Mouse (Mus musculus) spleen, adult 18-20 months (tissue): ENCODE data around the gene Spock1.
"Not testable (repeated sequence)": the region's sequence is repeated elsewhere in the genome, so short reads cannot be mapped to it uniquely, and the experiment has no call there.

ENCODE experiments used
- DNase-seq, 2 experiments: peaks; one replicate each; pipeline ENCODE4 v3.0.0; 2022; ENCODE audit warnings: mixed read lengths in 2 of 2

The Spock1 gene

DNA sequence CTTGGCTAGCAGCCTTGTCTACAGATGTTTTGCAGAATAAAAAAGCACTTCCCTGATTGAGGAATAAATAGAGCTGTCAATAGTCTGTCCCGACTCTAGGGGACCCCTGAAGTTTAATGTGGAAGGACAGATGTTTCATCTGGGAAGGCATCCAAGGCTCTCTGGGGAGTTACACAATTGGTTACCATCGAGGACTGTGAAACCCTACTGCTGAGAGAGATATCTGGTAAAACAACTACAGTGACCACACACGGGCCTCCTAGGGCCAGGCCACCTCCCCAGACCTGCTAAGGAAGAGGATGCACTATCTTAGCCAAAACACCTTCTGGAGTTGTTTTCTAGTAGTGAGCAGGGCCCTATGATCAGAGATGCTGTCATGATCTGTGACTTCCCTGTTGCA, 323.0 kb downstream of the Spock1 start:
- DNase-seq, result no peak

DNA sequence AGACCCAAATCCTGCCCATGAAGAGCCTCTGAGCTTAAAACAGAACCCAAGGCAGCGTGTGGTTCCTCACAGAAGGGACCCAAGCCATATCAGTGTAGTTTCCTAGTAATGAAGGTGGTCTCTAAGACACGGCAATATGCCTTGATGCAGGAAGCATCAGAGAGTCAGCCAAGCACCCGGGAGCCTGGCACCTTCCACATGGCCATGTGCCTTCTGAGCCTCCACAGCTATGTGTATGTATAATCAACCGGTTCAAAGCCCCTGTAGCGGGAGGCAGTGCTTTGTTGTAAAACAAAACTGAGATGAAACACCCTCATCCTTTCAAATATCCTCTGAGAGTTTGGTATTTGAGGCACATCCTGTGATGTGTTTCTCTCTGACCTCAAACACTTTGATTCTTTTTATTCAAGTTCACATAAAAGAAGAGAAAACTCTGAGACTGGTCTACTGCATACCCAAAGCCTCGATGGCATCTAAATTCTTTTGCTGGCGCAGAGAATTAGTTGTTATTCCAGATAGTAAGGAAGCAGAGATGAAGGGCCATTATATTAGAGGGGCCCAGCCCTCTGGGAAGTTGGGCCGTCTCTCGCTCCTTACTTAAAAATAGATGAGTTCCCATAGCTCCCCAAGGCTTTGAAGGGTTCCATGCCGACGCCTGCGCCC, 325.7 kb downstream of the Spock1 start:
- DNase-seq, result no peak

DNA sequence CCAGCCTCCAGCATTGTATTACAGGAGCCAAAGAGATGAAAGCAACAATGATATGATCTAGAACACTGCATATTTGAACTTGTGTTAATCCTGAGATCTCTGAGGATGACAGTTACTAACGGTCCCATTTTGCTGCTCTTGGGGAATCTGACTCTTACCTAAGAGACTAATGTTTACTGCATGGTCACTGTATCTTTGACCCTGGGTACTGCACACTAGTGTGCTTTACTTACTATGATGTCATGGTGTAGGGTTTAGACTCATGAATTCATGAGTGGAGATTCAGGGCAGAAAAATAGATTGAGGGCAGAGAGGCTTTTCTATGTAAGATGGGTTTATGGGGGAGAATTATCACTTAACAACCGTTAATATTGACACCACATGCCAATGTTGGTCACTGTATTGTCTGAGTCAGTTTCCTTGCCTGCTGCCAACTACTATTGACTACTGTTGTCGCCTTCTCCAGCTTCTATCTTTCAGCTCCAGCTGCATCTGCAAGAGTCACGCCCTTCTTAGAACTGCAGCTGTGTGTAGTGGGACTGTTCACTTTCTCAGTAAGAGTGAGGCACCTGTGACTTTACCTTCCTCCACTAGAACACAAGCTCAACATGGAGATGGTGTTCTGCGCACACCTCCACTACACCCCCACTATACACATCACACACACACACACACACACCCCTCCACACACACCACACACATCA, 330.4 kb downstream of the Spock1 start:
- DNase-seq, result no peak

DNA sequence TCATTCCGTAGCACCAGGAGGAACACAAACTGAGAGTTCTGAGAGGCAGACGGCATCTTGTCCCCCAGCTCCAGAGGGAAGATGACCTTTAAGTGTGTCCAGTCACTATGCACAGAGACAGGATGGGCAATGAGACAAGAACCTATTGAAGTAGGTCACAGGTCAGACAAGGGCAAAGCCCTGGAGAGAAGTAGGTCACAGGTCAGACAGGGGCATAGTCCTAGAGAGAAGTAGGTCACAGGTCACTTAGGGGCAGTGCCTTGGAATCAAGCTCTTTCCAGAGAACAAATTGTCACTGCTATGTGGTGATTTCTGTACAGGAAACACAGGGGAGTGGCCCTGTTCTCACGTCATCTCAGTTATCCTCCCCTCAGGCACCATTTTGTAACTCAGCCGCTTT, 334.6 kb downstream of the Spock1 start:
- no peak for DNase-seq

DNA sequence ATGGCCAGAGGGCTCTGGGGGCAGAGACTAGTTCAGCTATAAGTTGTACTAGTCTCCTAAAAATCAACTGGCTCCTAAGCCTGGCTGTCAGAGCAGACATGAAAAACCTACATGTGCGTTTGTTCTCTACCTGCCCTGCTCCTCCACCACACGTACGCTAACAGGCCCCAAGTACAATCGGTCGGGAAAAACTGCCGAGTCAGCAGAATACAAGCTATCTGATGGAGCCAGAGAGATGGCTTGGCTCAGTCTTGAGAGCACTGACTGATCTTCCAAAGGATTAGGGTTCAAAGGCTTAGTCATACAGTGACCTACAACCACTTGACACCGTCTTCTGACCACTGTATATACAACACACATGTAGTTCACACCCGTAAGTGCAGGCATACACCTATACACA, 339.7 kb downstream of the Spock1 start:
- no peak for DNase-seq

DNA sequence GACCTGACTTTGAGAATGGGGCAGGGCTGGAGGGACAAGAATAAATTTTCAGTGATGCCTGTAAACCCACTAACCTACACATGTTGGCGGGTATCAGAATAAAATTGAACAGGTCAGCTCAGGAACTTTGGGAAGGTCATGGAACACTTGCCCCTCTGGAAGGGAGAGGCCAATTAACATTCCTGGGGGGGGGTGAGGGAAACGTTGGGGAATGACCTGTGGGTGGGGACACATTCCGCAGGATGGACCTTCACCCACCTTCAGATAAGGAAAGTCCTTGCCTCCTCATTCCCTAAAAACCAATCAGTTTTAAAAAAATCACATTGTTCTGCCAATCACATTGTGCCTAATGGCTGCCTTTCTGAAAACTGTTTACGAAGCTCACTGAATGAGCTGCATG, 352.9 kb downstream of the Spock1 start:
- DNase-seq, result no peak

DNA sequence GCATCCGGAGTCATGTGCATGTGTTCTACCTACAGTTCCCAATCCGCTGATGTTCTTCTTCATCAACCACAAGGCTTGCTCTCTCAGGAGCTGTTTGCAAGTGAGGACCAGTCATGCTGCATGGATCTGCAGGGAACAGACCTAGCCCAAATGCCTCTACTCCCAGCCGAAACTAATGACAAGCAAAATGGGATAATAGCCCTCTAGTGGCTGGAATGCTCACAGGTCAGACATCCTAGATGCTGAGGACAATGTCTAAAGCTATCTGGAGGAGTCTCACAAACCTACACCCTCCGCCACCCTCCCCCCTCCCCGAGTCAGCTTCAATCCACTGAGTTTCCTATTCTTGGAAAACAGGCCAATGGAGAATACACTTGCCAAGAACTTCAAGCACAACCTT, 358.4 kb downstream of the Spock1 start:
- DNase-seq, result no peak

DNA sequence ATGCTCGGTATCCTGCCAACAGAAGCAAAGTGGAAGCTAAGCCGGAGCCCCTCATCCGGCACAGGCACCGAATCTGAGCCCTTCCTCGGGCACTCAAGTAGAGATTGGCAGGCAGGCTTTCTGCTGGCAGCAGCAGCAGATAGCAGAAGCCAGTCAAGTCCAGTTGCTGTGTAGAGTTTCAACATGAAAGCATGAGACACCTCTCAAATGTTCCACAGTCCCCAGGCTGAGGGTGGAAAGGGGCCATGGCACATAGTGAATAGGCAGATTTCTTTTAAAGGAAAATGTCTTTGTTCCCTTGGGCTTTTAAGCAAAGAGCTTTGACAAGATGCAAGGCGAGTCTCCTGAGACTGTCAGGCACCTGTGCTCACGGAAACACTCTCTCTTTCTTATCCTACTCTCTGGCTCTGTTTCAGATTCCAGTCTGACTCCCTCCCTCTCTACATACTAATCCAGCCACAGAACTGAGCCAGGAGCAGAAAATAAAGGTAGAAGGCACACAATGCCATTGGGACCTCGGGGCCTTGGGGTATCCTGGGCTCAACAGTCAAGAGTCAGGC, 371.1 kb downstream of the Spock1 start:
- DNase-seq, result no peak

DNA sequence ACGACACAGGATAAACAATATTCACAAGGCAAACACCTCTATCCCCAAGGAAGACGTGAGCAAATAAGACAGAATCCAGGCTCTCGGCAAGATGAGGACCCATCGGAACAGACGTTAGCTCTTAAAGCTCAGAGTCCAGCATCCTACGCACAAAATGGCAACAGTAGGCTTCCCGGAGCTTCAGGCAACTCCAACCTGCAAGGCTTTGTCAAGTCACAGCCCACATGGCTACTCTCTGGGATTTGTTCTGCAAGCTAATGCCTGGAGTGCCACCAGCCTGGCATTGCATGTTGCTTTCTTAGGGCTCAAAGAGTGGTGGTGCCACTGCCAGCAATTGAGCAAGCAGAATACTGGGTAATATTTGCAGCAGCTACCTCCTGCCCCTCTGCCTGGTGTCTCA, 373.8 kb downstream of the Spock1 start:
- no peak for DNase-seq

DNA sequence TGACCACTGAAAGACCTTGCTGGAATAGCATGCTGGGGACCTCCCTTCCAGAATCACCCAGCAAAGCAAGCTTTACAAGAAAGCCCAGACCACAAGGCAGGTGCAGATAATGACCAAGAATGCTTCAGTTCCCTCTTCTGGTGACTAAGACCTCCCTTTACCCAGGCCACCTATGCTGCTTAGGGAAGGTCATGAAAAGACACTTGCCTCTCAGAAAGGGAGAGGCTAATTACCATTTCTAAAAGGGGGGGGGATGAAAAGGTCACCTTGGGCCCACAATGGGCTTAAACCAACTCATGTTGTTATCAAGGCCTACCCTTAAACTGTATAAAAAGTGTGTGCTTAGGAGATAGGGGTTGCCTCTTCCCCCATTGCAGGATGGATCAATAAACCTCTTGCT, 382.2 kb downstream of the Spock1 start:
- no peak for DNase-seq

DNA sequence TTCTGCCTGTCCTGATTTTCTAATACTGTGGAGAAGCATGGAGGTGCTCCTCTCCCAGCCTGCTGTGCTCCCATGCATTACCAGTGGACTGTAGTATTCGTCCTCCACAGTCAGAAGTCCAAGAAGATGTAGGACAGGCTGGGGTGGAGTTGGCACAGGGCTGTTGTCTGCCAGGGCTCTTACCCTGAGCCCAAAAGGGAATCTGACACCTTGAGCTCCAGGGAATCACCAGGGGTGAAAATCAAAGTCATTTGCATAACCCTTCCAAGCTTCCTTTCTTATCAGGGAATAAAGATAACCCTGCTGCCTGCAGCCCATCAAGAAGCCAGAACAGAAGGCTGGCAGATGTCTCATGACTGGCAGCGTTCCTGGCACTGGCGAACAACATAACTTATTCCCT, 383.6 kb downstream of the Spock1 start:
- no peak for DNase-seq

DNA sequence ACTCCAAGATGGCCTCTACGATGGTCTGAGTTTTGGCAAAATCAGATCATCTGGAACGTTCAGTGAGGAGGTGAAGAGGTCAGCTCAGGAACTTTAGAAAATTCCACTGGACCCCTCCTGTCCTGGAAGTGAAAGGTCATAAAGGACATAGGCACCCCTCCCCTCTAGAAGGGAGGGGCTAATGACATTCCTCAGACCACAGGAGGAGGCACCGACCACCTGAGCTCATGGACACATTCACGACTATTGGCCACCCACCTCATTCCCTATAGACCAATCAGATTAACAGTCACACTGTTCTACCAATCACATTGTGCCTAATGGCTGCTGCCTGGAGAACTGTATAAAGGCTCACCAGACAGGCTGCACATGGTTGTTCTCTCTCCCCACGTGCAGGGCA, 384.8 kb downstream of the Spock1 start:
- no peak for DNase-seq

DNA sequence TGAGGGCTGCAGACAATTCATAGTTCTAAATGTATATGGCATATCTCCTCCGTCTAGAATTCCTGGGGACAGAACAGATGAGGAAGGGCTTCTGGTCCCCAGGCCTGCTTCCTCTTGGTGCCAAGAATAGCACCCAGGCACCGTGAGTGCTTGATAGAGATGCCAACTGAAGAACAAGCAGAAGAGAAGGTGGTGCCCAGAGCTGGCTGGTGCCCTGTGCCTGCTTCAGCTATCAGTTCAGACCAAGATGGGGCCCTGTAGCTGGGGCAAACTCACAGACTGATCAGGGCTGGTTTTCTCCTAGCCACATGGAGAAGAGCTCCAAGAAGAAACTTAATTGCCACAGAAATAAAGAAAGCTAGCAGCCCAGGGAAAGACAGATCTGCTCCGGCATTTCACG, 385.8 kb downstream of the Spock1 start:
- DNase-seq, result no peak

DNA sequence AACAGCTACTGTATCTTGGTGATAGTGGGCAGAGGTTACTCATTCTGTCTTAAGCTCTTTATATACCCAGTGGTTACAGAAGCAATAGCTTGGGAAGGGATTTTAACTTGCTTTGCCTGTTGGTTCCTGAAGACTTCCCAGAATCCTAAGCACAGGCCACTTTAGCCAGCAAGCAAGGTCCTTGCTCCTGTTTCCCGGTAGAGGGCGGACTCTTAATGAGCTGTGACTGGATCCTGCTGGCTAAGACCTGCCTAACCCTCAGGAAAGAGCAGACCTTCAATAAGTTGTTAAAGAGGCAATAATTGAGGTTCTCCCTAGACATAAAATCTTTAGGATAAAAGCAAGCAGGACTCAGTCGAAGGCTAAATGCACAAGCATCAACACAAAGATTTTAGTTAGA, 387.0 kb downstream of the Spock1 start:
- no peak for DNase-seq

DNA sequence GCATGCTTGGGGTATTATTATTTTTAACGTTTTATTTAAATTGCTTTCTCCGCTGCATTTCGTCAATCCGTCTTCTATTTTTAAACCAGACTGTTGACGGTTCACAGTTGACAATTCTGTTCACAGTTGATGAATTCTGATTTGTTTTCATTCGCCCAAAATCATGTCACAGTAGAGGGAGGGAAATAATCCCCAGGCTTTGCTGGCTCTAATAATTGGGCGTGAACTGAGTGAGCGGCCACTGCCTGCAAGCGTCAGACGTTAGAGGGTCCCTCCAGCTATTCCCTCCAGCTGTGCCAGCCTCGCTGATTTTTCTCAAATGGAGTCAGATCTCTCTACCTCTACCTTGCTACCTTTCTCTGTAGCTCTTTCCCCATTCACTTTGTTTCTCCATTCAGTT, 388.3 kb downstream of the Spock1 start:
- no peak for DNase-seq

DNA sequence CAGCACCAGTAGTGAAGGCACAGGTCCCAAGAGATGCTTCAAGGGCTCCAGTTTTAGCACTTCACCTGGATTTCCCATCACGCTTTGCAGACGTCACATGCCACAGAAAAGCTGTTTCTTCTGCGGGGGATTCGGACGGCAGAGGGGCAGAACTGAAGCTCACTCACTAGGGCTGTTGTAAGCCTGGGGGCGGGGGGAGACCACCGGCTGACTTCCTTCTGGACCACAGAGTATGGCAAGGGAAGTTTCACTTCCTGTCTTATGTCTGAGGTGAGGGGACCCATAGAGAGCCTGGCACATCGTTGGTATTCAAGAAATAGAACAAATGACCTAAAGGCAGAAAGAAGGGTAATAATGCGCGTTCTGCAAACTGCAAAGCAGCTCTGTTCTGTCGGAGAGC, 392.4 kb downstream of the Spock1 start:
- no peak for DNase-seq

DNA sequence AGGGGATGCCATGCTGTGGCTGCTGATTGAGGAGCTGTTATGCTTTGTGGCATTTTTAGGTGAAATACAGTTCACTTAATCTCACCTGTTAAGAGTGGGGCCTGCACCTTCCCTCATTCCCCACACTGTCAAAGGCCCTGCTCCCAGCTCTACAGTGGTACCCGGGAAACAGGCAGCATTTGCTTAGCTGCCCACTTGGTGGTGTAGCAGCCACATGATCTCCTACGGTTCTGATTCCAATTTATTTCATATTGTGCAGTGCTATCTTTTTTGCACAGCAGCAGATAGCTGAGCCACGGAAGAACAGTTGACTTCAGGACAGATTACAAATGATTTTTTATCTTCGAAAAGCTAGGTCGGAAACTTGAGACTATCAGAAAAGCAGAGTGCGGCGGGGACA, 406.6 kb downstream of the Spock1 start:
- DNase-seq, result no peak

DNA sequence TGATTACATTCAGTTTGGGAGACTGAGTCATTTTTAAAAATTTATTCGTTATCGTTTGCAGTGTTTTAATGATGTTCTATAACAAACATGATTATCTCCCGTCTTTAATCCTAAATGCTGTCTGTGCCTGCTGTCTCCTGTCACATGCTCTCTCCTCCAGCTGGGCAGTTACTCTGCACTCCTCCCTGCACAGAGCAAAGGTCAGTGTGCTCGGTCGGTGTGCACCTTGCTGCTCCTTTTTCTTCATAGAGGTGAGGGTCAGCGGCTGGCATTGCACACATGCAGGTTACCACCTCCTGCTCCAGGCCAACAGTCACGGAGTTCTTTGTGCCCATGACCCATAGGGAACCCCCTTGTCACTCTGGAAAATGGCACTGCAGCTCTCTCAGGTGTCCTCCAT, 411.4 kb downstream of the Spock1 start:
- no peak for DNase-seq

DNA sequence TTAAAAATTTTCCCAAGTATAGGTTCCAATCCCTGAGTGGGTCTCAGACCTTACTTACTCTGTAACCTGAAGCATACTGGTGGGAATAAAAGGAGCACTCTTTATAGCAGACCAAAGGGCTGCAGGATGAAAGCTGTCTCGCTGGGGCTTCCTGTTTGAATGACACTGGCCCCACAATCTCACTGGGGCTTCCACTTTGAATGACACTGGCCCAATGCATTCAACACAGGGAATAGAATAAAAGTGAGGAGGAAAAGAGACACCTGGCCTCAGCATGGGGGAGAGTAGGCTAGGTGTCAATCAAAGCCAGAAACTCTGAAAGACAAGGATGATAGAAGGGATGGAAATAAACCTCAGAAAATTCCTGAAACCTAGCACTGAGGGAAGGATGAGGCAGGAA, 413.3 kb downstream of the Spock1 start:
- DNase-seq, result no peak

DNA sequence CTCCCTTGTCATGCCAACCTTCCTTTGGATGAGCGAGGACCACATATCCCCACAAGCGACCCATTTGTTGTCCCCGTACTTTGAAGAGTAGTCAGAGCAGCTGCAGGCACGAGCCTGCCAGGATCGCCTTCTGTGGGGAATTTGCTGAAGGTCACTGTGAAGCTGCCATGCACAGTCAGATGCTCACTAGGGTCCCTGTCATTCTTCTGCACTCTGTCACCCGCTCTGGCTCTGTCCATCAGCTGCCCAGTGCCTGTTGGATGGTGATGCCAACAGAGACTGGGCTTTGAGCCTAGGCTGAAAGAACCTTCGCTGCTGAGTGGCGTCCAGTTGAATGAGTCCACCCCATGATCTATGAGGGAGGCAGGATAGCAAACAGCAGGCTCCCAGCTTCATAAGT, 419.2 kb downstream of the Spock1 start:
- DNase-seq, result no peak

DNA sequence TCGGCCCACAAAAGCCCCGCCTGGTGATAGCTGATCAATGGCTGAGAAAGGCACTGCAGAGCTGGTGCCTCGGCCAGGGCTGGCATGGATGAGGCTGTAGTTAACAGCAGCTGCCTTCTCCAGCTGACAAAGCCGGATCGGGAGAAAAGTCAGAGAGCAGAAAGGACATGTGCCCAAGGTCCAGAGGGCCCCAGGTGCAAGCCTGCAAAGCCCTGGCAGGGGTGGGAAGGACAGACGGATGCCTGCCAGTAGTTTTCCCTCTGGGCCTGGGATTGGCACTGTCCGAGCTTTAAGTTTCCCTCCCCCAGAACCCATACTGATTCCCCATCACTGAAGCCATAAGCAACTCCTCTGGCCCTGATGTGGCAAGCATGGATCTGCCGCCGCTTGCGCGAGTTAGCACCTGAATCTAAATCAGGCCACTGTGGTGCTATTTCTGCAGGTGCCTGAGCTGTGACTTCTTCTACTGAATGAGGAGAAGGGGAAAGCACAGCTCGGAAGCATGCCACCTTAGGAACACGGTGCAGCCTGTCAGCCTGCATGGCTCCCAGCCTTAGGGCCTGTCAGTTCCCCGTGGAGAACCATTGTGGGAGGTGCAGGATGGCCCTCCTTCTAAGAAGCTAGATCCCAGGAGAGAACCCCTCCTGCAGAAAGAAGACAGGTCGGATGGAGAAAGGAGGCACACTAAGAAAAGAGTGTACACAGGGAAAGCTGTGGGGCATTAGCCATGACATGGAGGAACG, 423.5 kb downstream of the Spock1 start:
- no peak for DNase-seq

DNA sequence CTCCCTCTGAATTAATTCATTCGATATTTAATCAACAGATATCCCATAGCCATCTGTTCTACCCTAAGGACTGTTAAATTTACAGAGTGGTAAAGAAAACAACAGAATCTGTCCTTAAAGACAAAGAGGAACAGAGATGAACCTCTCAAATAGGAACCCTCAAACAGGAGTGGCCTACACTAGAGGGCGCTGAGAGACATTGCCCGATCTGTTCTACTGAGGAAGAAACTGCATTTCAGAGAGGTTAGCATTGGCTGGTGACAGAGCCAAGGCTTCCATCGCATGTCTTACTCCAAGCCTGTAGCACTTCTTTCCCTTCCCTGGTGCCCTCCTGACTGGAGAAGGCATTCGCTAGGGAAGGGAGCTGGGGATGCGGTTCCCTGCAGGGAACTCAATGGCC, 431.4 kb downstream of the Spock1 start:
- DNase-seq, result no peak

DNA sequence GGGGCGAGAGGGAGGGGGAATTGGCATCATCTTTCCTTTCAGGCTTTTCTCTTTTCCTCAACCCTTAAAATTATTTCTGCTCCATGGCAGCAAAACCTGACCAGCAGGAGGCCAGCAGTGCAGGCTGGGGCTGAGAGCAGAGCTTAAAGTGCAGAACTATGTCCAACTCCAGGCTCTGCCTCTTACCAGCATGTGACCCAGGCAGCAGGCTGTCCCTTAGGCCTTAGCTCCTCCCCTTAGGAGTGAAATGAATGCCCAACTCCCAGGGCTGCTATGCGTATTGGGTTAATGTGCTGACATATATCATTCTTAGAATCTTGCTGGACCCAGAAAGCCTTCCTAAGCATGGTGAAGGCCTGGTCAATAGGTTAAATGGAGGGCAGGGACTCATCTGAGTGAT, 434.1 kb downstream of the Spock1 start:
- no peak for DNase-seq

DNA sequence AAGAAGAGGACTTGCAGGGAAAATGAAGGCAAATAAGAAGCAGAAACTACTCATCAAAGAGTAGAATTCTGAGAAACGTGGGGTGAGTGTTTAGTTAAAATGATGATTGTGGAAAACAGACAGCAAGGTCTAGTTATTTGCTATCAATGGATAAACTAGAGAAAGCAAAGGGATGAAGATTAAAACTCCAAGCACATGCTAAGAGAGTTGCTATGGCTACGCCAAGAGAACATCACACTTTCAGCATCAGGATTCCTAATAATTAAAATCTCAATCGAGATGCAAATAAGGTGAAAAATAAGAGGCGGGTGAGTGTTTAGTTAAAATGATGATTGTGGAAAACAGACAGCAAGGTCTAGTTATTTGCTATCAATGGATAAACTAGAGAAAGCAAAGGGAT, 437.2 kb downstream of the Spock1 start:
- not testable (repeated sequence) for DNase-seq
